8 mouse cellular contexts compared by ENCODE assay signal in the genomic region with DNA sequence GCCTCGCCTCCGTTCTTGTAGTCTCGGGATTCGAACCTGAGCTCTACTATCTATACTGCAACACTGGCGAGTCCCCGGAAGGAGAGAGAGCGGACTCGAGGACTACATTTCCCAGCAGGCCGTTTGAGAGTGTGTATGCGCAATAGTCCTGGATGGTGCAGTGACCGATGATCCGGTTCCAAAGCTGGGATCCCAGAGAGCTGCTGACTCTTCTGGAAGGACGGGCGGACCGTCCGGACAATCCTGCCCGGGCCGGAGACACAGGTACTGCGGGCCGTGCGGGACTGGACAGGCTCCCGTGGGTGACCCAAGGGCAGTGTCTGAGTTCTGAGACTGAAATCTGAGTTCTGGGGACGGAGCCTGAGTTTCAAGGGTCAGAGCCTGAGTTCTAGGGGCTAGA. TPM values are rescaled to one million over a fixed set of nuclear protein-coding genes. Genes with fewer than 3 reads are reported as not detected.
A peak's percentile ranks its signal among the peaks of the same experiment; 100 is the strongest.
DNase-seq lines count a peak whose midpoint lies in the region; ATAC-seq and TF ChIP-seq lines count a peak whose summit lies in the region.

No protein-coding gene starts in this region.

- H3K9ac ChIP-seq in forebrain, embryonic 14.5 days (ENCODE audit: low read length): peak overlapping the region; percentile 76
- peak overlapping the region; percentile 76 for H3K9ac ChIP-seq in neural tube, embryonic 14.5 days (replicated peaks; ENCODE audit: low read depth, low read length)

- 4% methylated on average over 23 of the region's 23 CpGs for WGBS in forebrain, embryonic 14.5 days
- WGBS in neural tube, embryonic 14.5 days: 4% methylated on average over 23 of the region's 23 CpGs

- peak; percentile 52; the same call in 1 of the 2 replicates for ATAC-seq in G1E (ENCODE audit: extremely low read depth, insufficient number of reproducible peaks, low FRiP score, poor library complexity, severe bottlenecking)
- ATAC-seq in forebrain, embryonic 14.5 days: peak; percentile 42
- ATAC-seq in neural tube, embryonic 14.5 days (ENCODE audit: low read depth): peak; percentile 64; the same call in 1 of the 2 replicates

- no peaks in the 10 kb centered on the region for H3K9me3 ChIP-seq in G1E (replicated peaks)
- H3K9me3 ChIP-seq in forebrain, embryonic 14.5 days (replicated peaks; ENCODE audit: control insufficient read depth, low read length): no peaks in the 10 kb centered on the region
- no peaks in the 10 kb centered on the region for H3K9me3 ChIP-seq in neural tube, embryonic 14.5 days (ENCODE audit: control insufficient read depth, low read length)

- no peak overlapping the region for H3K27ac ChIP-seq in forebrain, embryonic 14.5 days (ENCODE audit: low read depth, low read length)
- no peak overlapping the region for H3K27ac ChIP-seq in neural tube, embryonic 14.5 days (ENCODE audit: low read depth, low read length)

- peak overlapping the region; percentile 87 for H3K4me3 ChIP-seq in G1E (ENCODE audit: low read depth, low read length)
- peak overlapping the region; percentile 47 for H3K4me3 ChIP-seq in forebrain, embryonic 14.5 days (ENCODE audit: low read depth, low read length)
- H3K4me3 ChIP-seq in neural tube, embryonic 14.5 days (ENCODE audit: low read depth, low read length): peak overlapping the region; percentile 66

- H3K36me3 ChIP-seq in G1E (replicated peaks): peaks cover 69% of the 10 kb centered on the region
- H3K36me3 ChIP-seq in forebrain, embryonic 14.5 days (ENCODE audit: control insufficient read depth, insufficient read depth, low read length): peaks cover 49% of the 10 kb centered on the region
- peaks cover 26% of the 10 kb centered on the region for H3K36me3 ChIP-seq in neural tube, embryonic 14.5 days (ENCODE audit: control insufficient read depth, insufficient read depth, low read length)

- peaks cover 58% of the 10 kb centered on the region for H3K4me1 ChIP-seq in G1E (ENCODE audit: insufficient read depth, low read depth, low read length)
- H3K4me1 ChIP-seq in forebrain, embryonic 14.5 days (ENCODE audit: control insufficient read depth, insufficient read depth, low read length): peaks cover 10% of the 10 kb centered on the region
- peaks cover 15% of the 10 kb centered on the region; the same call in 1 of the 2 replicates for H3K4me1 ChIP-seq in neural tube, embryonic 14.5 days (ENCODE audit: control insufficient read depth, insufficient read depth, low read length)

- intact Hi-C loops in heart, postnatal 25 days (cut with DNase I): no loop called here

- TF ChIP-seq CTCF in G1E (IDR thresholded peaks at IDR 0.05; ENCODE audit: low read depth, low read length): no peak

- no peaks in the 10 kb centered on the region for H3K27me3 ChIP-seq in G1E (ENCODE audit: insufficient read depth, low read length)
- H3K27me3 ChIP-seq in forebrain, embryonic 14.5 days (replicated peaks; ENCODE audit: control insufficient read depth, insufficient read depth, low read length): no peaks in the 10 kb centered on the region
- H3K27me3 ChIP-seq in neural tube, embryonic 14.5 days (ENCODE audit: control insufficient read depth, insufficient read depth, low read length): no peaks in the 10 kb centered on the region

- peak overlapping the region; percentile 57 for H3K4me2 ChIP-seq in forebrain, embryonic 14.5 days (ENCODE audit: low read length)
- peak overlapping the region; percentile 78 for H3K4me2 ChIP-seq in neural tube, embryonic 14.5 days (ENCODE audit: low read depth, low read length)

- DNase-seq in G1E (ENCODE audit: low spot score): peak; percentile 84
- DNase-seq in cerebellum, adult 11 months: peak; percentile 80
- DNase-seq in forebrain, embryonic 14.5 days (ENCODE audit: low spot score): peak; percentile 93
- peak; percentile 76 for DNase-seq in heart, postnatal 25 days (ENCODE audit: low spot score)
- DNase-seq in layer of hippocampus, adult 11-12 months (ENCODE audit: low spot score): peak; percentile 90
- peak; percentile 88 to 92 for DNase-seq in lung, adult 18-20 months
- DNase-seq in telencephalon, adult 2 months (ENCODE audit: low read depth, low spot score): peak; percentile 82

RNA-seq across cellular contexts. Expression of gene Apba3, which starts 1.3 kb away (rescaled TPM):
- total RNA-seq in G1E (2014; fragmentation: Nextera tagmentation) (36.2 and 44.6 TPM in 2 replicates), G1E (2017) (27.9 and 38.9 TPM in 2 replicates)
- polyA plus RNA-seq in G1E (2012): 113 and 130 TPM in 2 replicates
- 30.5 and 36.8 TPM in 2 replicates for polyA plus RNA-seq in forebrain, embryonic 14.5 days (2014; fragmentation: Nextera tagmentation; extraction: Ambion mirVana)
- 100 to 1,000 TPM in 1 of 2 experiments, 10 to 100 TPM in 1; 98.4 to 123 TPM for total RNA-seq in heart, postnatal 25 days (2021)
- polyA plus RNA-seq in neural tube, embryonic 14.5 days (2014; fragmentation: Nextera tagmentation; extraction: Ambion mirVana): 26.1 and 27.8 TPM in 2 replicates

RNA-seq across cellular contexts. Expression of gene Mrpl54, which starts 1.3 kb away (rescaled TPM):
- total RNA-seq in G1E (2014; fragmentation: Nextera tagmentation): 75.6 and 78.6 TPM in 2 replicates
- 186 and 206 TPM in 2 replicates for total RNA-seq in G1E (2017)
- polyA plus RNA-seq in G1E (2012): 612 and 631 TPM in 2 replicates
- polyA plus RNA-seq in forebrain, embryonic 14.5 days (2014; fragmentation: Nextera tagmentation; extraction: Ambion mirVana): 107 and 136 TPM in 2 replicates
- 10 to 100 TPM; 93.8 to 96.6 TPM for total RNA-seq in heart, postnatal 25 days (2021)
- 130 and 136 TPM in 2 replicates for polyA plus RNA-seq in neural tube, embryonic 14.5 days (2014; fragmentation: Nextera tagmentation; extraction: Ambion mirVana)

RNA-seq across cellular contexts. Expression of gene Matk, which starts 15.3 kb away (rescaled TPM):
- total RNA-seq in G1E (2014; fragmentation: Nextera tagmentation) (not detected in 2 replicates), G1E (2017) (0.05 and 0.06 TPM in 2 replicates)
- polyA plus RNA-seq in G1E (2012): 0.07 TPM in 1 of 2 replicates, not detected in the other
- polyA plus RNA-seq in forebrain, embryonic 14.5 days (2014; fragmentation: Nextera tagmentation; extraction: Ambion mirVana): 12.3 and 17.4 TPM in 2 replicates
- total RNA-seq in heart, postnatal 25 days (2021): under 1 TPM; 0.42 to 0.61 TPM
- 21.8 and 37.6 TPM in 2 replicates for polyA plus RNA-seq in neural tube, embryonic 14.5 days (2014; fragmentation: Nextera tagmentation; extraction: Ambion mirVana)

RNA-seq across cellular contexts. Expression of gene Tjp3, which starts 23.3 kb away (rescaled TPM):
- 0.44 TPM in 1 of 2 replicates, not detected in the other for total RNA-seq in G1E (2014; fragmentation: Nextera tagmentation)
- 1.8 and 1.9 TPM in 2 replicates for total RNA-seq in G1E (2017)
- 1.4 and 1.6 TPM in 2 replicates for polyA plus RNA-seq in G1E (2012)
- polyA plus RNA-seq in forebrain, embryonic 14.5 days (2014; fragmentation: Nextera tagmentation; extraction: Ambion mirVana): 4.8 and 7.0 TPM in 2 replicates
- total RNA-seq in heart, postnatal 25 days (2021): not detected
- polyA plus RNA-seq in neural tube, embryonic 14.5 days (2014; fragmentation: Nextera tagmentation; extraction: Ambion mirVana): 2.6 and 4.4 TPM in 2 replicates

RNA-seq across cellular contexts. Expression of gene Pip5k1c, which starts 24.7 kb away (rescaled TPM):
- total RNA-seq in G1E (2014; fragmentation: Nextera tagmentation) (58.0 and 62.2 TPM in 2 replicates), G1E (2017) (58.8 and 66.6 TPM in 2 replicates)
- 266 and 331 TPM in 2 replicates for polyA plus RNA-seq in G1E (2012)
- 76.4 and 114 TPM in 2 replicates for polyA plus RNA-seq in forebrain, embryonic 14.5 days (2014; fragmentation: Nextera tagmentation; extraction: Ambion mirVana)
- total RNA-seq in heart, postnatal 25 days (2021): 10 to 100 TPM; 30.0 to 33.7 TPM
- polyA plus RNA-seq in neural tube, embryonic 14.5 days (2014; fragmentation: Nextera tagmentation; extraction: Ambion mirVana): 133 and 140 TPM in 2 replicates

Comparison
In these comparisons a context has a peak if more than half of its experiments do, and no peak if none do; other contexts are left out.
1. RNA of gene Matk, which starts 15.3 kb away (polyA plus RNA-seq): 21.8 to 37.6 TPM in neural tube, embryonic 14.5 days and 12.3 to 17.4 TPM in forebrain, embryonic 14.5 days; 0.07 TPM in G1E; every median in the first group is over 10 times any median in the second.
2. Peak in every context shown above with its lines, with median percentiles within 50 percentile points of each other: ATAC-seq, DNase-seq and H3K4me3 ChIP-seq.